Mouse (Mus musculus): Measurements from ENCODE around the gene Zfp607b.
A peak's percentile ranks its signal among the peaks of the same experiment; 100 is the strongest.

Gene Zfp607b

DNA sequence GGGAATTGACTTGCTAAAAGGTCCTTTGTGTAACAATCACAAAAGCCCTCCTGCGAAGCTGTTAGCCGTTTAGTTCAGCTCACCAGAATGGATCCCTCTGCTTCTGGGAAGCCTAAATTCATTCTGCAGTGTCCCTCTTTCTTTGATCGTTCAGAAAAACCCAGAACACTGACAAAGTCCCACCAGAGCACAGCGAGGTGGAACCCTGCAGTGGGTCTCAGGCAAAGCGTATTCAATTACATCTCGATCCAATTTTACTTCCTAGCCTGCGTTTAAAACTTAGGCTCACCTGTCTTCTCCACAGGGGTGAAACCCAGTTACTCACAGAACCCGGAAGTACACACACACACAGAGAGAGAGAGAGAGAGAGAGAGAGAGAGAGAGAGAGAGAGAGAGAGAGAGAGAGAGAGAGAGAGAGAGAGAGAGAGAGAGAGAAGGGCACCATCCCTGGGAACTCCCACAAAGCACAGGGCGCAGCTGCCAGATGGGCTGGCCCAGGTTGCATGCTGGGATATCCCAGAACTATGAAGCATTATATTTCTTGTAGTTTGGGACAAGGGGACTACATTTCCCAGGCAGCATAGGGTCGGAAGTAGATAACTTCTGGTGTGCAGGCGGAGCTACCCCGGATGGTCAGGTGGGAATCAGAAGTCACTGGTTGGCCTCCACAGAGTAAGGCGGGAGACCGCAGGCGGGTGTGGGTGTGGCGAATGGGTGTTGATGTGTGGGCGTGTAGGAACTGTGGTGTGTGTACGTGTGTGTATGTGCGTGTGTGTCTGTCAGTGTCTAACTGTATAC is at the start of gene Zfp607b:
Gene Zfp607b, plus strand, starts transcription at position 526 of the 798 bp plus-strand sequence.
- peak; percentile 56 for DNase-seq (ENCODE audit: low spot score)

DNA sequence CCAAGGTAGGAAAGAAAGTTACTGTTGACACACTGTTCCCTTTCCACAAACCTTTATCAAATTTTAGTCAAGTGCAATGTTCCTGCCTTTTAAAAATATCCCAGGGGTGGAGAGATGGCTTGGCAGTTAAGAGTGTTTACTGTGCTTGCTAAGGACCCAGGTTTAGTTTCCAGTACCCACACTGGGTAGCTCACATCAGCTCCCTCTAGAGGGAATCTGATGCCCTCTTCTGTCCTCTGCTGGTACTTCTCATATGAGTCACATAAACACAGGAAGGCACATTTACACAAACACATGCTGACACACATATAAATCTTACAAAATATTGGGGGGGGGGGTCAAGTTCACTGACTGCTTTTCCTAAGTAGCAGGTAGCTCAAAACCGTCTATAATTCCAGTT is 44.7 kb upstream of the Zfp607b start:
- DNase-seq (ENCODE audit: low spot score) = no peak

DNA sequence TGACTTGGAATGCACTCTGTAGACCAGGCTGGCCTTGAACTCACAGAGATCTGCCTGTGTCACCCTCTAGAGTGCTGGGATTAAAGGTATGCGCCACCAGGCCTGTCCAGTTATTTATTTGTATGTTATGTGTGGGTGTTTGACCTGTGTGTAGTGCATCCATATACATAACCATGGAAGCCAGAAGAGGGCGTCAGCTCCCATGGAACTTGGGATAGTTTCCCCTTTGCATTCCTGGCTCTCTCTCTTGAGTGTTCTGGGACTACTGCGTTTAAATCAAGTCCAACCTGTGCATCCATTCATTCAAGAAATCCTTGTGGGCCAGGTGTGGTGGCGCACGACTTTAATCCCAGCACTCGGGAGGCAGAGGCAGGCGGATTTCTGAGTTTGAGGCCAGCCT is 42.6 kb upstream of the Zfp607b start:
- DNase-seq (ENCODE audit: low spot score) = no peak

DNA sequence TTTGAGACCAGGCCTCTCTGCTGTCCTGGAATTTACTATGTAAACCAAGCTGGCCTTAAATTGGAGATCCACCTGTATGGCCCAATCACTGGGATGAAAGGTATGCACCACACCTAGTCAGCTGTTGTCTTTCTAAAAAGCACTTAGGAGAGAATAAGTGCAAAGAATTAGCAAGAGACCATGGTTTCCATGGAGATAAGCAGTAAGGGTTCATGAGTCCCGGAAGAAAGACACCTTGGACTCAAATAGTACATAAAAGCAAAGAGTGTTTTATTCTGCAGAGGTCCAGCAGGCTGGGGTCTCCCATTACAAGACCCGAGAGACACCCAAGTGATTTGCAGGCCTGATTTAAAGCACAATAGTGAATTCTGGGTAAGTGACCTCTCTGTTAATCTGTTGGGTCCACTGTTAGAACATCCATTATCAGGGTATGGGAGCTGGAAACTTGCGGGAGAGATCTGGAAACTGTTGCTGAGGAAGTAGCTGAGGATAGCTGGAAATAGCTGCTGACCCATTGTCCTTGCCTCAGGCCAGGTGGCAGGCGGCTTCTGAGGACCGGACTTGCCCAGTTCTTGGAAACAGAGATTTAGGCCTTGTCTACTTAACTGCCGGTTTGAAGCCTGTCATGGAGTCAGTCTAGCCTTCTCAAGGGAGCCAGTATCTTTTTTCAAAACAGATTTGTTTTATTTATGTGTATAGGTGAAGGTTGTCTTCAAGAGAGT is 41.7 kb upstream of the Zfp607b start:
- DNase-seq (ENCODE audit: low spot score) = no peak

DNA sequence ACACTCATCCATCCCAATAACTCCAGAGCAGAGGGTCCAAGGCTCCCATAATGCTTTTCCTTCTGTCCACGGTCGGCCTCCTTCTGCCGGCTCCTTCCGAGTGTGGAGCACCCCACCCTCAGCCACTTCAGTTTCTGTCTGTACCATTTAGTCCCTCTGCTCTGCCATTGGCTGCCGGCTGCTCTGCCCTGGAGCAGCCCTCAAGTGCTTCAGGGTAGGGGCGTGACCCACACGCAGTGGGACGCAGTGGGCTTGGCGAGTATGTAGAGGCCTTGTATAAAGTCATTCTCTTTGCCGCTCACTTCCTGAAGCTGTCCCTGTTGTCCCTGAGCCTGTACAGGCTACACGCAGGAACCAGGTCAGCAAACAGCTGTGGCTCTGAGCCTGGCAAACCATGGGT is 39.4 kb upstream of the Zfp607b start:
- no peak for DNase-seq (ENCODE audit: low spot score)

DNA sequence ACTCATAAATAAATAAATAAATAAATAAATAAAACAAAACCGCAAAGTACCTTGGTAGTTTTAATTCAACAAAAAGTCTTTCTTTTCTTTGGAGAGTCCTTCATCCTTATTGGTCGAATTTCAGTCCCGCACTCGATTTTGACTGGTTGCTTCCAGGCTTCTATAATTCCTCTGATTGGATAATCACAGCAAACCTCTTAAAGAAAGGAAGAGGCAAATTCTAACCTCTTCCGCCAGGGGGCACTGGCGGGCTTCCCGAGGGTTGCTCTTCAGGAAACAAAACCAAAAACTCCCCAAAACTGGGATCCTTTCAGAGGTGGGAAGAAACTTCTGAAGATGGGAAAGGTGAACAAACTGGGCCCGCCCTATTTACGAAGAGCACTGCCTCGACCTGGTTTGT is 38.2 kb upstream of the Zfp607b start:
- peak; percentile 44 for DNase-seq (ENCODE audit: low spot score)

DNA sequence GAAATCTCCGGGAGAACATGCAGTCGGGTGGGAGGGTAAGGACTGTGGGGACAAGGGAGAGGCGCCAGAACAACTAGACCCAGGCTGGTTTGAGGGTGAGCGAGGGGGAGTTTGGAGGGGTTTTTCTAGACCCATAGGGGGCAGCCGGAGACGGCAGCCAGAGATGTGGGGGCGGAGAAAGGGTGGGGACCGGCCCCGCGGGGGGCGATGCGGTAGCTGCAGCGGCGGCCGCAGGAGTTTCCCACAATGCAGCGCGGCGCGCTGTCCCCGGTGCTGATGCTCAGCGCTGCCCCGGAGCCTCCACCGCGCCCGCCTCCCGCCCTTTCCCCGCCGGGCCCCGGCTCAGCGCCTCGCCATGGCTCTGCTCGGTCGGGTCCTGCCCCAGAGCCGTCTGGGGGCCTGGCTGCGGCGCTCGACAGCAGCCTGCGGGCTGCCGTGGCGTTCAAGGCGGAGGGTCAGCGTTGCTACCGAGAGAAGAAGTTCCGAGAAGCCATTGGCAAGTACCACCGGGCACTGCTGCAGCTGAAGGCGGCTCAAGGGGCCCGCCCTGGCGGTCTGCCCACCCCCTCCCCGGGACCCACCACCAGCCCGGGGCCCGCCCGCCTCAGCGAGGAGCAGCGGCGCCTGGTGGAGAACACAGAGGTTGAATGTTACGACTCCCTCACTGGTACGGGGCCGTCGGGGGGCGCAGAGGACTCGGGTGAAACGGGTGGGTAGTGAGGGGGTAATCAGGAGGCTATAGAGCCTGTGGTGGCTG is 35.3 kb upstream of the Zfp607b start, which contains the start of gene Ttc9b:
Gene Ttc9b, plus strand, starts transcription at position 235 of the 757 bp plus-strand sequence.
- DNase-seq (ENCODE audit: low spot score) = no peak

DNA sequence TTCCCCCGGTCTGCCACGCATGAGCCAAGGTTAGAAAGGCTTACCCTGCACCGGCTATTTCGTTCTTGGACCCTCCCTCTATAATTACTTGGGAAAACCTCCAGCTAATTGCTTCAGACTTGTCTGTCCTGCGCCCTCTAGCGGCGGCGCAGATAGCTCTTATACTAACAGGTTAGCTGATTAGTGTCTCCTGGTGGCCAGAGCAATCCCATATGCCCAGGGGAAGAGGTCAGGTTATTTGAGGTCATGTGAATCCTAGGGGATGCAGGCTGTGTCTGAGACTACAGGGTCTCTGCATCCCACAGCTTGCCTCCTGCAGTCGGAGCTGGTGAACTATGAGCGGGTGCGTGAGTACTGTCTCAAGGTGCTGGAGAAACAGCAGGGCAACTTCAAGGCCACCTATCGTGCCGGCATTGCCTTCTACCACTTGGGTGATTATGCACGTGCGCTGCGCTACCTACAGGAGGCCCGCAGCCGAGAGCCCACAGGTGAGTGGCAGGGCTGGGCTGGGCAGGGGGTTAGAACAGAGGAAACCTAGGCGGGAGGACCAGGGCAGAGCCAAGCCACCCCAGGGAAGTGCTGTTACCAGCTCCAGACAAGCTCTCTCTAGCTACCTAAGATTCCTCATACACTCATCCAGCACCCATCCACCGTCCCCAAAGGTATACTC is 34.4 kb upstream of the Zfp607b start:
- DNase-seq (ENCODE audit: low spot score) = no peak

DNA sequence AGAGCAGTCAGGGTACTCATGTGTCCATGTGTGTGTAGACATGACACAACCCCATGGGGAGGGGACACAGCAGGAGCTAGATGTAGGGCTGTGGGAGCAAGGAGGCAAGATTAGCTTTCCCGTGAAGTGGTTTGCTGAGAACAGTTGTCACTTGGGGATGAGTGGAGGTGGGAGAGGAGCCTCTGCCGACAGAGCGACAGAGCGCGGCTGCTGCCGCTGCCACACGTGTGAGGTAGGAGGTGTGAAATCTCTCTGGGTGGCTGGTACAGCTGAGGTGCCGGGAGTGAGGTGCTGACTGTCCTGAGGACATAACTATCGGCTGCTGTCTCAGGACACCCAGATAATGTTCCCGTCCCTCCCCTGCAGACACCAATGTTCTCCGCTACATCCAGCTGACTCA is 33.6 kb upstream of the Zfp607b start:
- DNase-seq (ENCODE audit: low spot score) = no peak

DNA sequence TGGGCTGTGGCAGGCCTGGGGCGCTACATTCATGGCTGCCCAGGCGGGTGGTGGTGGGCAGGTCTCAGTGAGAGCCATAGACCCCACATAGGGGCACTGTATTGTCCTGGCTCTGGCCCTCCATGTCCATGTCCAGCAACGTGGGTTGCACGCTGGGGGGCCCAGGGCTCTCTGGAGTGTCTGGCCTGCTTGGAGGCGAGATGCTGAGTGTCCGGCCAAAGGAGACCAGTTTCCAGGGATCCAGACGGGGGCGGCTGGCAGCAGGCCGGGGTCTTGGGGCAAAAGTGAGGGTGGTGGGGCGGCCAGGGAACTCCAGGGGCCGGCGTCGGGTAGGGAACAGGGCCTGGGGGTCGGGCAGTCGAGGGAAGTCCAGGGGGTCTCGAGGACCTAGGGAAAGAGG is 32.5 kb upstream of the Zfp607b start:
- no peak for DNase-seq (ENCODE audit: low spot score)

DNA sequence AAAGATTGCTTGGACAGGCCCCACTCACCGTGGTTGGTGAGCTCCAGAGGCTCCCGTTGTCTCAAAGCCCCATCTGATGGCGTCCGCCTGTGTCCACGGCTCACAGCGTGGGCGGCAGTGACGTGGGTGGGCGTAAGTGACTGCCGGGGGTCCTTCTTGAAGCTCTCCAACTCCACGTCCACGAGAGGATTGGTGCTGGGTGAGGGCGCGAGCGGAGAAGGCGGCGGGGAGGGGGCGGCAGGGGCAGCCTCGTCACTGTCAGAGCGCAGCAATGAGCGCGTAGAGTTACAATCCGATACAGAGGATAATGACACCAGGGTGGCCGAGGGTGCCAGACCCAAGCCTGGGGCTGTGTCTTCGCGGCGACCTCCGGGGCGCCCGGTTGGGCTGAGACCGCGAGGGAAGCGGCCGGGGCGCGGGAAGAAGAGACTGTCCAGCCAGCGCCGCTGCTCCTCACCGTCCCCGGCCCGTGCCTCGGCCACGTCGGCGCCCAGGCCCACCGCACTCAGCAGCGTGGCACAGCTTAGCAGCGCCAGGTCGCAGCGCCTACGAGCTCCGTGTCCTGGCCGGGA is 31.2 kb upstream of the Zfp607b start:
- DNase-seq (ENCODE audit: low spot score) = no peak

DNA sequence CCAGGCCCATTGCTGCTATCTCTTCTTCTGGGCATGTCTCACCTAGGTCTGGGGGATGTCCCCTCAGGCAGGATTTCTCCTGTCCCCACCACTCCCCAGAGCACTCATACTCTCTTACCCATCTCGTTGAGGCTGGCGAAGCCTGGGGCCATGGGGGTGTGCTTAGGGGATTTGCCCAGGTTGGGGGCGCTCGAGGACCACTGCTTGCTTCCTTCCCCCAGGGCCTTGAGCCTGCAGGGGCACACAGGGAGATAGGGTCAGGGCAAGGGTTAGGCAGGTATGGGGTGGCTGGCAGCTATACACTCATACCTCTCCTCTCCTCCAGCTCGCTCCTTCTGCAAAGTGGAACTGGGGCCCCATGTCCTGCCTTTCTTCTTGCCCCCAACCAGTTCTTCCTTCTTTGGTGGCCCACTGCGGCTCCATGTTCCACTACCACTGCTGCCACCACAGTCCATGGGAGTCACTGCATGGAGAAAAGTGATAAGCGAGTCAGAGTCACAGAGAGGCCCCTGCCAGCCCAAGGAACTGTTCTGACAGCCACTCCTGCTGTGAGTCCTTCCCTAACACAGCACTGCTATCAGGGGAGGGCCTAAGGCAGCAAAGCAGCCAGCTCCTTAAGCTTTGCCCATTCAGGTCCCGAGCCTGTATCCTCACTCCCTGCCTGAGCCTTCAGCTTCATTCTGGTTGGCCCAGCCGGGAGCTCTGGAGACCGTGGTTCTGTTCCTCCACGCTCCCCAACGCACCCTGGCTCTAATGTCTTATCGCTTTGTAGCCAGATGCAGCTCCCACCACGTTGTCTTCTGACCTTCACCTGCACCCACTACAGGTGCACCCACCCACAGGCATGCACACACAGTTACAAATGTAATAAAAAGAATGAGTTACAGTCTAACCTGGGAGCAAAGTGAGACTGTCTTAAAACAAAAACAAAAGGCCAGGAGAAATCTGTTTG is 30.2 kb upstream of the Zfp607b start:
- DNase-seq (ENCODE audit: low spot score) = no peak

DNA sequence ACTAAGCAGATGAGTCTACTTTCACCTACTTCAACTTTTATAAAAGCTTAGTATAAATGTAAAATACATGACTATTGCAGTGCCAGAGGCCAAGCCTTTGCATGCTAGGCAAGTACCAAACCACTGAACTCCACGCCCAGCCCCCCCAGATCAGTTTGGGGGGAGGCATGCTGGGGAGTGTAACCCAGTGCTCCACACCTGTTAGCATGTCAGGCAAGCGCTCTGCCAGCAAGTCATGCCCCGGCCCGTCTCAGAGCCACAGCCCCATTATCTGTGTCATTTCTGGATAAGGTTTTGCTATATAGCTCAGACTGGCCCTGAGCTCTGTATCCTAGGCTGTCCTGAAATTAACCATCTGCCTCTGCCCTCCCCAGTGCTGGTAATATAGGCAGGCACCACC is 27.1 kb upstream of the Zfp607b start:
- no peak for DNase-seq (ENCODE audit: low spot score)

DNA sequence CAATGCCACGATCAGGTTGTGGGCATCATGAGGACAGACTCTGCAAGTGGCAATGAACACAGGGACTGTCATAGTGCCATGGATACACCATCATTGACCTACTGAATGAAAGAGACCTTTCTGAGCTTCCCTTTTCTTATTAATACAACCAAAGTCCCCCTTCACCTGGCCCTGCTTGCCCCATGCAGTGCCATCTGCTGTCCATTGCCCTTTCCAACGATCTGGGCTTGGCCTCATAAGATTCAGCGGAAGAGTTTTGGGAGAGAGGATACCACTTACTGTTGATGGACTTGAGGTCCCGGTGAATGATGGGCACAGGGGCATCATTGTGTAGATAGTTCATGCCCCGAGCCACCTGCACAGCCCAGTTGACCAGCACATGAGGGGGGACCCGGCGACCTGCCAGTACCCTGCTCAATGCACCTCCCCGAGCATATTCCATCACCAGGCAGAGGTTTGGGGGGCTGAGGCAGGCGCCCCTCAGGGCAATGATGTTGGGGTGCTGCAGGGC is 16.0 kb upstream of the Zfp607b start:
- DNase-seq (ENCODE audit: low spot score) = no peak

DNA sequence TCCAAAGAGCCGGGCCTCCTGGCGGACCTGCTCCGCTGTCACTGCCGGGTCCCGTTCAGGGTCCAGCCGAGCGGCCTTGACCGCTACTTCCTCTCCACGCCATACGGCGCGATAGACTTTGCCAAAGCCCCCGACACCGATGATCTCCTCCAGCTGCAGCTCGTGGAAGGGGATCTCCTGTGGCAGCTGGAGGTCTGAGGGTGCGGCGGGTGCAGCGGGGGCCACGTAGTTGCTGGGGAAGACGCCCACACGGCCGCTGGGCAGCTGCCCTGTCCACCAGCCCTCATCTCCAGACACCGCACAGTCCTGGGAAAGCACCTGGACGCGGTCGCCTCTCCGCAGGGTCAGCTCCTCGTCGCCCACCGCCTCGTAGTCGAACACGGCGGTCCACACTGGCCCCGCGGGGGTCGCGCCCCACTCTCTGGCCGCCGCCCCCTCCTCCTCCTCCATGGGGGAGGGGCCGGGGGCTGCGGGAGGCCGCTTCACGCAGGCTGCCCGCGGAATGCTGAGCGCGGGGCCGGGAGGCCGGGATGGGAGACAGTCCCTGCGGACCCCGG is 15.5 kb upstream of the Zfp607b start:
- DNase-seq (ENCODE audit: low spot score) = no peak

DNA sequence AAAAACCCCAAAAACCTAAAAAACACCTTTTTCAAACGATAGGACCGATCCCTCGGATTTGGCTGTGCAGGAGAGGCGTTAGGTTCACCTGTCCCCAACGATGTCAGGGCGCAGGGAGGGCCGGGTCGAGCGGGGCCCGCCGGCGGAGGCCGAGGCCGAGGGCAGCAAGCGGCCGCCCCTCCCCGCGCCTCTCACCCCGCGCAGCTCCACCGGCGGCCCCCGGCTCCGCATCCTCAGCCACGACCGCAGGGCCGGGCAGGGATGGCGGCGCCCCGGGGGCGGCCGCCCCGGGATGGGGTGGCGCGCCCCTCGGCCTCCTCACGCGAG is 15.0 kb upstream of the Zfp607b start:
- DNase-seq (ENCODE audit: low spot score) = no peak

DNA sequence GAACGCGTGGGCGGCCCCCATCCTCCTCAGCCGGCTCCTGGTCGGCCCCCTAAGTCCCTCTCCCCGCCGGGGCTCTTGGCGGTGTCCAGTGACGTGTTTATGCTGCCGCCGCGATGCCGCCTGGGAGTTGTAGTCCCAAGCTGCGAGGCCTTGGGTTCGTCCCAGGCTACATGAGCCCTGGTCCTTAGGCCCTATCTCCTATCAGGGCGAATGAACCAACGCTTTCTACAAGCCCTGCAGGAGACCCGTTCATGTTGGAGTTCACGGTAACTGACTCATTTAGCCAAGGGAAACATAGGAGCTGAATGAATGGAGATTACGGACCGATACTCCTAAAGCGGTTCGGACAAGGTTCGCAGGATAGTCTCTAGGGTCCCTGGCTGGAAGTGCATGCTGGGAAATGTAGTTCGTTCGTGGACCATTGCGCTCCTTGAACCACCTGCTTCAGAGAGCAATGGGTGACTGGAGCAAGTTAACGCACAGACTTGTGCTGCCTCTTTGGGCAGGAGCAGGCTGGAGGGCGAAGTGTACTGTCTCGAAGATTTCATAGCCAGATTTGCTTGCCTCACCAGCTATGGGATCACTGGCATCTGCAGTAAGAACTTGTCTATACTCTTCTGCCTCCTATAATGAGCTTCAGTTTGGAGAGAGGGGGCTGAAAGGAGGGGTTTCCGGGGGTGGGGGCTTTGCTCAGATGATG is 14.5 kb upstream of the Zfp607b start, which contains the start of gene Map3k10:
Gene Map3k10, minus strand, starts transcription at position 77 of the 700 bp plus-strand sequence.
- peak; percentile 90 for DNase-seq (ENCODE audit: low spot score)

DNA sequence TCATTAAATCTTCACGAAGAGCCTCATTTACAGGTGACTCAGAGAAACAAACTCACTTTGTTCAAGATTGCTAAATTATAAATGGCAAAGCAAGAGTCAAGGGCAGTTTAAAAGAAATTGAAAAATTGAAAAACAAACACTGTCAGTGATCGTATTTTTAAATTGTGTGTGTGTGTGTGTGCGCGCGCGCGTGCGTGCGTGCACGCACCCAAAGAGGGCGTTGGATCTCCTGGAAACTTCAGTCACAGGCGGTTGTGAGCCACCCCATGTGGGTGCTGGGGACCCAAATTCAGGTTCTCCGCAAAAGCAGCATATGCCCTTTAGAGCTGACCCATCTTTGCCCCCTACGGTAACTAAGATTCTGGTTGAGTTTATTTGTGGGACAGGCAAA is 13.9 kb upstream of the Zfp607b start:
- DNase-seq (ENCODE audit: low spot score) = no peak

DNA sequence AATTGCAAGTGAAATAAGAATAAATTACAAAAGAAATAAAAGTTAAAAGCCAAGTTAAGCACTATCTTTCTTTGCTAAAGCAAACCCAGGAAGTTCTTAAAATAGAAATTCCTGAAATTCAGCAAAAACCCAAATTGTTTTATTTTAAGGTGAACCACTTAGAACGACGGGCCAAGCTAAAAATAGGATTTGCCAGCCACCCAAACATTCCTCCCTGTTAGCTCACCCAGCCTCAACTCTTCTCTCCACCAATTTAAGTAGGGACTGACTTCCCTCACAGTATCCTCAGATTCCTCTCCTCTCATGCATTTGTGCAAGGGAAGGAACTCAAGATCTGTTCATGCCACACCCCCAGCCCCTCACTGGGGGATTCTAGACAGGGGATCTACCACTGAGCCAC is 5.9 kb upstream of the Zfp607b start:
- no peak for DNase-seq (ENCODE audit: low spot score)

DNA sequence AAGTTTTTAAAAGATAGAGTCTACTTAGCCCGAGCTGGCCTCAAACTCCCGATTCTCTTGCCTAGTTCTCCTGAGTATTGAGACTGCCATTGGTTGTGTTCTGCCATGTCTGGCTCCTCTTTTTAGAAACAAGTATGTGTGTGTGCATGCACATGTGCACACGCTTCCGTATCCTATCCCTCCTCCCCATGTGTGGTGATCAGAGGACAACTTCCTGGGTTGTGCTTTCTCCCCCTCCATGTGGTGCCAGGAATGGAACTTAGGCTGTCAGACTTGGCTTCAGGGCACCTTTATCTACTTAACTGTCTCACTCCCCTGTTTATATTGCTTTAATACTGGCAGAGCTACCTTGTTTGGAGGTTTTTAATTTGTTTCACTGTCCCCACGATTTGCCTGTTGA is 3.9 kb upstream of the Zfp607b start:
- DNase-seq (ENCODE audit: low spot score) = no peak
